Mouse (Mus musculus): ENCODE results near the gene Pex1. TPM values are rescaled to one million over a fixed set of nuclear protein-coding genes. Genes with fewer than 3 reads are reported as not detected.

The Pex1 gene
- polyA plus RNA-seq, 1 experiment from 2014 or later: 19.8 TPM

DNA sequence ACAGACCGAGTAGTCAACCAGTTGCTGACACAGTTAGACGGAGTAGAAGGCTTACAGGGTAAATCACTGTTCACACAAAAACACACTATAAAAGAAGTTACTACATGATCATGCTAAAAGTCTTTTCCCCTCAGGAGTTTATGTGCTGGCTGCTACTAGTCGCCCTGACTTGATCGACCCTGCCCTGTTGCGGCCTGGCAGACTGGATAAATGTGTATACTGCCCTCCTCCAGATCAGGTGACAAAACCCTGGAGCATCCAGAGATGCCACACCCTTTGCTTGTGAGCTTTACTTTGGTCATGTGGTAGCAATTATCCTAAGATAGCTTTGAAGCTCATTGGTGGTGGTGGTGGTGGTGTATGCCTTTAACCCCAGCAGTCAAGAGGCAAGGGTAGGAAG lies 34.2 kb downstream of the Pex1 start:
- WGBS: 90% methylated on average over 5 of the region's 5 CpGs
- peaks cover 8% of the 10 kb centered on the region for H3K36me3 ChIP-seq (ENCODE audit: control insufficient read depth, insufficient read depth, low read length)
- H3K4me3 ChIP-seq (ENCODE audit: low read depth, low read length): no peak overlapping the region
- H3K9ac ChIP-seq (replicated peaks; ENCODE audit: low read depth, low read length): no peak overlapping the region
- no peak overlapping the region for H3K27ac ChIP-seq (ENCODE audit: low read length)
- no peaks in the 10 kb centered on the region for H3K27me3 ChIP-seq (ENCODE audit: control insufficient read depth, insufficient read depth, low read length)
- H3K4me1 ChIP-seq (ENCODE audit: control insufficient read depth, insufficient read depth, low read length): no peaks in the 10 kb centered on the region
- no peak overlapping the region for H3K4me2 ChIP-seq (replicated peaks; ENCODE audit: low read depth, low read length)
- ATAC-seq (ENCODE audit: insufficient number of reproducible peaks, insufficient read depth, low FRiP score, low read depth): no peak
- no peaks in the 10 kb centered on the region for H3K9me3 ChIP-seq (ENCODE audit: control insufficient read depth, low read depth, low read length)

DNA sequence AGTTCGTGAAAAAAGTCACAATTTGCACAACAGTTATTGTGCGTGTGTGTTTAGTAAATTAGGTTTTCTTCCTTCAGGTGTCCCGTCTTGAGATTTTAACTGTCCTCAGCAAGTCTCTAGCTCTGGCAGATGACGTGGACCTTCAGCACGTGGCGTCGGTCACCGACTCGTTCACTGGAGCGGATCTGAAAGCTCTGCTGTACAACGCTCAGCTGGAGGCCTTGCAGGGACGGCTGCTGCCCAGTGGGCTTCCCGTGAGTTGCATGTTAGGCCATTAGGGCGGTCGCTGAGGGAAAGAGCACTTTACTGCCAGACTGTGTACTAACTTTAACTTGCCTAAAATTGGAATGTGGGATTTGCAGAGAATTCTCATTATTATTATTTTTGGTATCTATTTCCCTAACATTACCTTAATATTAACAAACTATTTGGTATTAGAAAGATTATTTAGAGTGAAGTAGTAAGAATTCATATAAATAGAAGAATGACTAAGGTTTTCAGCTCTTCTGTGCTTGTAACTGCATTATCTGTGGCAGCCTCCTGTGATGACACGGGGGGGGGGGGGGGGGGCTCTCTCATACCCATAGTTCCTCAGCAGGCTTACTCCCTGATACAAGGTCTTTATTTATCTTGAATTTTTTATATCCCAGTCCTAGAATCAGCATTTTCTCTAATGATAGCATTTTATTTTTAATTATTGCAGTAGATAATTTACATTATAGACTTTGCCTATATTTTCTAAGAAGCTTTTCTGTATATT lies 35.8 kb downstream of the Pex1 start:
- H3K4me3 ChIP-seq (ENCODE audit: low read depth, low read length): no peak overlapping the region
- no peak for ATAC-seq (ENCODE audit: insufficient number of reproducible peaks, insufficient read depth, low FRiP score, low read depth)
- H3K27ac ChIP-seq (ENCODE audit: low read length): no peak overlapping the region
- no peak overlapping the region for H3K9ac ChIP-seq (replicated peaks; ENCODE audit: low read depth, low read length)
- no peaks in the 10 kb centered on the region for H3K4me1 ChIP-seq (ENCODE audit: control insufficient read depth, insufficient read depth, low read length)
- WGBS: 83% methylated on average over 16 of the region's 16 CpGs
- H3K27me3 ChIP-seq (ENCODE audit: control insufficient read depth, insufficient read depth, low read length): no peaks in the 10 kb centered on the region
- H3K36me3 ChIP-seq (ENCODE audit: control insufficient read depth, insufficient read depth, low read length): peaks cover 4% of the 10 kb centered on the region
- H3K9me3 ChIP-seq (ENCODE audit: control insufficient read depth, low read depth, low read length): no peaks in the 10 kb centered on the region
- no peak overlapping the region for H3K4me2 ChIP-seq (replicated peaks; ENCODE audit: low read depth, low read length)

DNA sequence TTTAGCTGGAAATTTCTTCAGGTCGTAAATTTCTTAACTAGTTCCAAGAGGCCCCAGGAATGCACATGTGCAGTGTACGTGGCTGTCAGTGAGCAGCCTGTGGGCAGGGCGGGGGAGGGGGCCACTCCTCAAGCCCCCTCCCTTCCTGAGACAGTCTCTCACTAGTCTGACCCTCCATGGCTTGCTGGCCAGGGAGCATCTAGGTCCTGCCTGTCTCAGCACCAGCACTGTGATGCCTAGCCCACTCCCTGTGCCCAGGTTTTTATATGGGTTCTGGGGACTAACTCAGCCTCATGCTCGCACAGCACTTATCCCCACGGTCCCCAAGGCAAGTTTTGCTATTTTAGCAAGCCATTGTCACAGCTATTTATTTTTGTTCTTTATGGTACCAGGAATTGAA lies 36.4 kb downstream of the Pex1 start:
- ATAC-seq (ENCODE audit: insufficient number of reproducible peaks, insufficient read depth, low FRiP score, low read depth): no peak
- H3K36me3 ChIP-seq (ENCODE audit: control insufficient read depth, insufficient read depth, low read length): peaks cover 4% of the 10 kb centered on the region
- H3K4me1 ChIP-seq (ENCODE audit: control insufficient read depth, insufficient read depth, low read length): no peaks in the 10 kb centered on the region
- no peak overlapping the region for H3K4me2 ChIP-seq (replicated peaks; ENCODE audit: low read depth, low read length)
- no peaks in the 10 kb centered on the region for H3K27me3 ChIP-seq (ENCODE audit: control insufficient read depth, insufficient read depth, low read length)
- no peaks in the 10 kb centered on the region for H3K9me3 ChIP-seq (ENCODE audit: control insufficient read depth, low read depth, low read length)
- H3K4me3 ChIP-seq (ENCODE audit: low read depth, low read length): no peak overlapping the region
- no peak overlapping the region for H3K9ac ChIP-seq (replicated peaks; ENCODE audit: low read depth, low read length)
- 79% methylated on average over 5 of the region's 5 CpGs for WGBS
- H3K27ac ChIP-seq (ENCODE audit: low read length): no peak overlapping the region

DNA sequence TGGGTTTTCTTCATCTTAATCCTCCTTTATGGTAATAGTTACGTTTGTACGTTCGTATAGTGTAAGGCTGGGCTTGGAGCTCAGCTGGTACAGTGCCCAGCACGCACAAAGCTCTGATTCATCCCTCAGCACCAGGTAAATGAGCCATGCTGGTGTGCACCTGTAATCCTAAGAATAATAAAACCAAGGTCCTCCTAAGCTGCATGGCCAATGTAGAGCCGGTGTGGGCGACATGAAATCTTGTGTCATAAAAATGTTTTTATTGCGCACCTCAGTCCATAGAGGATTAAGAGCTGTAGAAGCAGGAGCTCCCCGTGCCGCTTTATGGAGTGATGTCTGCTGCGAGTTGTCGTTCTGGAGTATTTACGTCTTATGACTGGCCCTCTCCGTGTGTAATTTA lies 37.4 kb downstream of the Pex1 start:
- WGBS: 93% methylated on average over 13 of the region's 13 CpGs
- Histone ChIP-seq H3K27ac (ENCODE audit: low read length) (no peak overlapping the region), H3K9me3 (ENCODE audit: control insufficient read depth, low read depth, low read length) (no peaks in the 10 kb centered on the region), H3K4me1 (ENCODE audit: control insufficient read depth, insufficient read depth, low read length) (no peaks in the 10 kb centered on the region), H3K36me3 (ENCODE audit: control insufficient read depth, insufficient read depth, low read length) (peaks cover 4% of the 10 kb centered on the region), H3K4me2 (replicated peaks; ENCODE audit: low read depth, low read length) (no peak overlapping the region), H3K4me3 (ENCODE audit: low read depth, low read length) (no peak overlapping the region), H3K9ac (replicated peaks; ENCODE audit: low read depth, low read length) (no peak overlapping the region), H3K27me3 (ENCODE audit: control insufficient read depth, insufficient read depth, low read length) (no peaks in the 10 kb centered on the region)
- no peak for ATAC-seq (ENCODE audit: insufficient number of reproducible peaks, insufficient read depth, low FRiP score, low read depth)

DNA sequence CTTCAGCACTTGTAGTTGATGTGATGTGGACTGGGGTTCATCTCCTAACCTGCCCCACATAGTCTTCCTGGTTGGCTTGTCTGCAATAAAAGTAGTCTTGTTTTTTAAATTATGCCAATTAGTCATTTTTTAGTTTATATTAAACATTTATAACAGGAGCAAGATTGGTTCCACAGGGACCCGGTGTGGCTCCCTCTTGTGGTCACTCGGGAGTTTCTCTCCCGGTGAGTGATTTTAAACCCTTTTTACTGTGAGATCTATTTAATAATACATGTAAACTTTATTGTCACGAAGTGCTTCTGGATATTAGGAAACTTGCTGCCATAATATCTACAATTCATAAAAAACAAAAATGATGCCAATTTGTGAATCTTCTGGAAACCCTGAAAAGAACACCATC lies 38.1 kb downstream of the Pex1 start:
- Histone ChIP-seq H3K4me3 (ENCODE audit: low read depth, low read length) (no peak overlapping the region), H3K36me3 (ENCODE audit: control insufficient read depth, insufficient read depth, low read length) (peaks cover 3% of the 10 kb centered on the region), H3K9me3 (ENCODE audit: control insufficient read depth, low read depth, low read length) (no peaks in the 10 kb centered on the region), H3K27me3 (ENCODE audit: control insufficient read depth, insufficient read depth, low read length) (no peaks in the 10 kb centered on the region), H3K4me2 (replicated peaks; ENCODE audit: low read depth, low read length) (no peak overlapping the region), H3K27ac (ENCODE audit: low read length) (no peak overlapping the region), H3K4me1 (ENCODE audit: control insufficient read depth, insufficient read depth, low read length) (no peaks in the 10 kb centered on the region), H3K9ac (replicated peaks; ENCODE audit: low read depth, low read length) (no peak overlapping the region)
- no peak for ATAC-seq (ENCODE audit: insufficient number of reproducible peaks, insufficient read depth, low FRiP score, low read depth)
- 67% methylated on average over 4 of the region's 4 CpGs for WGBS

DNA sequence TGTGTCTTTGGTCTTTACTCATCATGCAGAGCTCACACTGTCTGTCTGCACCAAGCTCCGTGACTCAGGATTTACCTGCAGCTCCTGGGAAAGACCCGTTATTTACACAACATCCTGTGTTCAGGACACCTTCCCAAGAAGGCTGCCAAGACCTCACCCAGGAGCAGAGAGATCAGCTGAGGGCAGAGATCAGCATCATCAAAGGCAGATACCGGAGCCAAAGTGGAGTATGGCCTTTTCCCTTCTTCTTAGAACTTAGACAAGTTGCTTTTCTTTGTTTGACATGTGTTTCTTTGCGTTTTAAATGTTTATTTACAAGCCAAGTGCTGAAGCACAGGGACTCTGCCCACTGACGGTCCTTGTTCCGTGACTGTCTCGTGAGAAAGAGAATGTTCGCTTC lies 39.4 kb downstream of the Pex1 start:
- H3K4me2 ChIP-seq (replicated peaks; ENCODE audit: low read depth, low read length): no peak overlapping the region
- no peak overlapping the region for H3K27ac ChIP-seq (ENCODE audit: low read length)
- H3K9ac ChIP-seq (replicated peaks; ENCODE audit: low read depth, low read length): no peak overlapping the region
- no peaks in the 10 kb centered on the region for H3K27me3 ChIP-seq (ENCODE audit: control insufficient read depth, insufficient read depth, low read length)
- no peak for ATAC-seq (ENCODE audit: insufficient number of reproducible peaks, insufficient read depth, low FRiP score, low read depth)
- H3K4me3 ChIP-seq (ENCODE audit: low read depth, low read length): no peak overlapping the region
- no peaks in the 10 kb centered on the region for H3K9me3 ChIP-seq (ENCODE audit: control insufficient read depth, low read depth, low read length)
- H3K36me3 ChIP-seq (ENCODE audit: control insufficient read depth, insufficient read depth, low read length): no peaks in the 10 kb centered on the region; the same call in none of the 2 replicates
- no peaks in the 10 kb centered on the region for H3K4me1 ChIP-seq (ENCODE audit: control insufficient read depth, insufficient read depth, low read length)
- 78% methylated on average over 8 of the region's 8 CpGs for WGBS

DNA sequence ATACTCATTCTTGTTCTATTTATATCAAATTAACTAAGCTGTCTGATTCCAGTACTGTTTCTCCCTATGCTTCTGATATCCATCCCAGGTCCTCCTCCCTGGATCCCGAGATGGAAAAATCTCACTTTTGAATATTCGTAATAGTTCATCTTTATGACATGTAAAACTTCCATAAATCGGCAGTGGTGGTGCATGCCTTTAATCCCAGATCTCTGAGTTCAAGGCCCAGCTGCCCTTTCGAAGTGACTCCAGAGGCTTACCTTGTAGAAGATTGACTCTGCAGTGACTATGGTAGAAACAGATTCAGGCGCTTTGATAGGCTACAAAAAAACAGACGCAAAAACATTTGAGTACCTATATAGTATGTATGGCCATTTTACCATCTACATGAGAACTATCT lies 48.8 kb downstream of the Pex1 start:
- Histone ChIP-seq H3K27ac (ENCODE audit: low read length) (no peak overlapping the region), H3K4me2 (replicated peaks; ENCODE audit: low read depth, low read length) (no peak overlapping the region), H3K4me3 (ENCODE audit: low read depth, low read length) (no peak overlapping the region), H3K36me3 (ENCODE audit: control insufficient read depth, insufficient read depth, low read length) (peaks cover 27% of the 10 kb centered on the region), H3K9me3 (ENCODE audit: control insufficient read depth, low read depth, low read length) (no peaks in the 10 kb centered on the region), H3K27me3 (ENCODE audit: control insufficient read depth, insufficient read depth, low read length) (no peaks in the 10 kb centered on the region), H3K4me1 (ENCODE audit: control insufficient read depth, insufficient read depth, low read length) (peaks cover 4% of the 10 kb centered on the region; the same call in 1 of the 2 replicates), H3K9ac (replicated peaks; ENCODE audit: low read depth, low read length) (no peak overlapping the region)
- 91% methylated on average over 6 of the region's 6 CpGs for WGBS
- no peak for ATAC-seq (ENCODE audit: insufficient number of reproducible peaks, insufficient read depth, low FRiP score, low read depth)

DNA sequence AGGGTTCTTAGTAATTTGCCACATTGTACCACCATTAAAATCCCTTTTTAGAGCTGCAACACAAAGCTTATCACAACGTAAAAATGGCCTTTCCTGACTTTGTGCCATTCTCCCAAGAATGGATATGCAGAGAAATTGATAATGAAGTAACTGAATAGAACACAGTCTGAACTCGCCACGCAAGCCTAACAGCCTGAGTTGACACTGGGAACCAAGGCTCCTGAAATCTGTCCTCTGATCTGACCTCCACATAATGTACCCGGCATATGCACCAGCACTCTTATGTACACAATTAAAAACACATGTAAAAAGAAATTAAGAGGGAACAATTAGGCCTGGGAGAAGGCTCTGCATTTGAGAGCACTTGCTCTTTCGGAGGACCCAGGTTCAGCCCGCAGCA lies 49.5 kb downstream of the Pex1 start:
- Histone ChIP-seq H3K4me2 (replicated peaks; ENCODE audit: low read depth, low read length) (no peak overlapping the region), H3K9ac (replicated peaks; ENCODE audit: low read depth, low read length) (no peak overlapping the region)

DNA sequence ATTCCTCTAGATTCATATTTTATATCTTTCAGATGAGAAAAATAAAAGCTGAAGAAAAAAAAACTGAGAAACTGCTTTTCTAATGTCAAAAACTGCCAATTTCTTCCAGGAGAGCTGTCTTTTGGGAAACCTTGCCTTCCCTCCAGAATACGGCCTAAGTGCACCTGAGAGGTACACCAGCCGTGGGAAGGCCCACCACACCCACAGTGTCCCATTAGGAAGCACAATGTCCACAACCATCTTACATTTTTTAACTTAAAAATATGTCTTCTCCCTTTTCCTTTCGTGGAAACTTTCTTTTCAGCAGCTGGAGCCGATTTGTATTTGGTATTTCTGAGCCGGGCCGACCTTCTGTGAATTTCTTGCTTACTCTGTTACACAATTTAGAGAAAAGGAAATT lies 50.7 kb downstream of the Pex1 start:
- H3K4me1 ChIP-seq (ENCODE audit: control insufficient read depth, insufficient read depth, low read length): peaks cover 4% of the 10 kb centered on the region; the same call in 1 of the 2 replicates
- H3K36me3 ChIP-seq (ENCODE audit: control insufficient read depth, insufficient read depth, low read length): peaks cover 20% of the 10 kb centered on the region
- no peaks in the 10 kb centered on the region for H3K9me3 ChIP-seq (ENCODE audit: control insufficient read depth, low read depth, low read length)
- H3K4me3 ChIP-seq (ENCODE audit: low read depth, low read length): peak overlapping the region; percentile 98
- H3K4me2 ChIP-seq (replicated peaks; ENCODE audit: low read depth, low read length): peak overlapping the region; percentile 72
- H3K27me3 ChIP-seq (ENCODE audit: control insufficient read depth, insufficient read depth, low read length): no peaks in the 10 kb centered on the region
- H3K27ac ChIP-seq (ENCODE audit: low read length): no peak overlapping the region
- 0 out of 2 replicates have a peak overlapping the region, but pooled peaks have one; percentile 81 for H3K9ac ChIP-seq (replicated peaks; ENCODE audit: low read depth, low read length)
- 23% methylated on average over 6 of the region's 6 CpGs for WGBS
- no peak for ATAC-seq (ENCODE audit: insufficient number of reproducible peaks, insufficient read depth, low FRiP score, low read depth)

More for the DNA sequence above, 49.5 kb downstream of the Pex1 start:
- ATAC-seq (ENCODE audit: insufficient number of reproducible peaks, insufficient read depth, low FRiP score, low read depth): no peak
- no peak overlapping the region for H3K27ac ChIP-seq (ENCODE audit: low read length)
- H3K4me1 ChIP-seq (ENCODE audit: control insufficient read depth, insufficient read depth, low read length): peaks cover 4% of the 10 kb centered on the region; the same call in 1 of the 2 replicates
- no peaks in the 10 kb centered on the region for H3K27me3 ChIP-seq (ENCODE audit: control insufficient read depth, insufficient read depth, low read length)
- H3K9me3 ChIP-seq (ENCODE audit: control insufficient read depth, low read depth, low read length): no peaks in the 10 kb centered on the region
- H3K36me3 ChIP-seq (ENCODE audit: control insufficient read depth, insufficient read depth, low read length): peaks cover 27% of the 10 kb centered on the region
- 83% methylated on average over 6 of the region's 6 CpGs for WGBS
- H3K4me3 ChIP-seq (ENCODE audit: low read depth, low read length): no peak overlapping the region
